Mouse (Mus musculus) lung, embryonic 16.5 days (tissue): ENCODE results near the gene Snai1. TPM values are rescaled to one million over a fixed set of nuclear protein-coding genes. Genes with fewer than 3 reads are reported as not detected.

Experiments used
- ATAC-seq: fragments of 200-750 bp; cut with Nextera tagmentation; 2 replicates; pipeline ENCODE4 v1.8.0; 2017; ENCODE audit warnings: low read depth, mild to moderate bottlenecking, moderate library complexity
- H3K27ac ChIP-seq: fragments of 300-500 bp; sonication (generic); 2 replicates; pipeline ENCODE4 v1.5.1; 2014; ENCODE audit warnings: mild to moderate bottlenecking, control low read depth, low read length
- H3K27me3 ChIP-seq: fragments of 300-500 bp; sonication (generic); 2 replicates; pipeline ENCODE4 v1.6.1; 2014; ENCODE audit warnings: low read depth, low read length, mixed read lengths; ENCODE audit not compliant: control insufficient read depth, insufficient read depth
- H3K36me3 ChIP-seq: fragments of 300-500 bp; sonication (generic); 2 replicates; pipeline ENCODE4 v1.6.1; 2014; ENCODE audit warnings: low read length; ENCODE audit not compliant: control insufficient read depth, insufficient read depth
- H3K4me1 ChIP-seq: fragments of 300-500 bp; sonication (generic); replicated peaks from 2 replicates; pipeline ENCODE4 v1.6.1; 2014; ENCODE audit warnings: low read length, mixed read lengths; ENCODE audit not compliant: control insufficient read depth, insufficient read depth
- H3K4me2 ChIP-seq: fragments of 300-500 bp; sonication (generic); 2 replicates; pipeline ENCODE4 v1.6.1; 2014; ENCODE audit warnings: low read depth, low read length, control low read depth
- H3K4me3 ChIP-seq: fragments of 300-500 bp; sonication (generic); 2 replicates; pipeline ENCODE4 v1.5.1; 2014; ENCODE audit warnings: mild to moderate bottlenecking, low read length, control low read depth
- H3K9ac ChIP-seq: fragments of 300-500 bp; sonication (generic); 2 replicates; pipeline ENCODE4 v1.6.1; 2014; ENCODE audit warnings: low read length, control low read depth
- H3K9me3 ChIP-seq: fragments of 300-500 bp; sonication (generic); 2 replicates; pipeline ENCODE4 v1.6.1; 2016; ENCODE audit warnings: low read length; ENCODE audit not compliant: control insufficient read depth
- WGBS: fragments of 180-500 bp; shearing (Covaris S2); extraction: QIAGEN DNeasy Blood & Tissue Kit; methylation state at CpG from one replicate; pipeline ENCODE4 v1.1.7; 2014; 5-methylcytosine and 5-hydroxymethylcytosine counted together
- polyA plus RNA-seq: library from polyadenylated mRNA; unstranded; fragments of >200 nt; fragmentation: Nextera tagmentation; extraction: Ambion mirVana; gene quantifications from 2 replicates; pipeline ENCODE4 v1.2.1, GENCODE M21; 2015

Snai1 gene
- polyA plus RNA-seq, 1 experiment from 2014 or later: 130 TPM

DNA sequence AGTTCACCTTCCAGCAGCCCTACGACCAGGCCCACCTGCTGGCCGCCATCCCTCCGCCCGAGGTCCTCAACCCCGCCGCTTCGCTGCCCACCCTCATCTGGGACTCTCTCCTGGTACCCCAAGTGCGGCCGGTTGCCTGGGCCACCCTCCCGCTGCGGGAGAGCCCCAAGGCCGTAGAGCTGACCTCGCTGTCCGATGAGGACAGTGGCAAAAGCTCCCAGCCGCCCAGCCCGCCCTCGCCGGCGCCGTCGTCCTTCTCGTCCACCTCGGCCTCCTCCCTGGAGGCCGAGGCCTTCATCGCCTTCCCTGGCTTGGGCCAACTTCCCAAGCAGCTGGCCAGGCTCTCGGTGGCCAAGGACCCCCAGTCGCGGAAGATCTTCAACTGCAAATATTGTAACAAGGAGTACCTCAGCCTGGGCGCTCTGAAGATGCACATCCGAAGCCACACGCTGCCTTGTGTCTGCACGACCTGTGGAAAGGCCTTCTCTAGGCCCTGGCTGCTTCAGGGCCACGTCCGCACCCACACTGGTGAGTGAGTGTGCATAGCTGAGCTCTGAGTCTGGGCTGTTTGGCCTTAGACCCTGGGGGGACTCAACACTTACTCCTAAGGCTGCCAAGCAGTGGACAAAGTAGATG, 794 bp downstream of the Snai1 start:
- Histone ChIP-seq H3K9ac (peak overlapping the region; percentile 80), H3K4me2 (peak overlapping the region; percentile 89), H3K36me3 (peaks cover 6% of the 10 kb centered on the region), H3K4me3 (peak overlapping the region; percentile 76), H3K4me1 (peaks cover 30% of the 10 kb centered on the region), H3K9me3 (no peaks in the 10 kb centered on the region), H3K27me3 (peaks cover 7% of the 10 kb centered on the region), H3K27ac (peak overlapping the region; percentile 96)
- WGBS: 20% methylated on average over 34 of the region's 34 CpGs
- ATAC-seq: no peak

DNA sequence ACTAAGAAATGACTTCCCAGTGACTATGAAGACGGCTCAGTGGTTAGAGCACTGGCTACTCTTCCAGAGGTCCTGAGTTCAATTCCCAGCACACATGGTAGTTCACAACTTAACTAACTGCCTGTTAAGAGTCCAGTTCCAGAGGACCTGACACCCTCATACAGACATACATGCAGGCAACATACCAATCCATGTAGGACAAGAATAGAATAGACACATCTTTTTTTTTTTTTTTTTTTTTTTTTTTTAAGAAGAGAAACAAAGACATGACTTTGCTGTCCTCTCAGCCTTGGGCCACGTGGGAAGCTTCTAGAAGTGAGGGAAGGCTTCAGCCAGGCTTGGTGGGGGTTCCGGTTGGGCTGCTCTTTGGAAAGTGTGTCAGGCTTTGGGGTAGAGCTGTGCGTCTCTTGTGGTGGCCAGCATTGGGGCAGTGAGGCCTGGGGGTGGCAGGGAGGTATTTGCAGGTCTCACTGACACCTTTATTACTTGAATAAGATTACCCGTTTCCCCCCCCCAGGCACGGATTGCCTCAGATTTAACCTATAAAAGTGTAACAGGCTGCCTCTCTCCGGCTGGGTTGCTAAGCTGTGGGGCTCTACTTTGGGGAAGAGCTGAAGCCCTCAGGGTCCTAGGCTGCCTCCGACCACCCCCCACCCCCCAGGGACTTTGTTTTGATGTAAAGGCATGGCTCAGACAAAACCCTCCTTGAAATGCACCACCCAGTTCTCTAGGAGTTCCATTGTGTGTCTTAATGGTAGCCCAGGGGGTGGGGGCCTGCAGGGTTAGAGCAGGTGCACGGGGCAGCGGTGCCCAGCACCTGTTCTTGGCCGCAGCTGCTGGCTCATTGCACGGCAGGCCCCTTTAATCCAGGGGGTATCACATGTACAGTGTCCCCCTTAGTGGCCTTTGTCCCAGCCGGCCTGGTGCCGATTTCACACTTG, 1.8 kb downstream of the Snai1 start:
- peak overlapping the region; percentile 89 for H3K4me2 ChIP-seq
- H3K9me3 ChIP-seq: no peaks in the 10 kb centered on the region
- peaks cover 40% of the 10 kb centered on the region for H3K4me1 ChIP-seq
- peaks cover 6% of the 10 kb centered on the region for H3K36me3 ChIP-seq
- ATAC-seq: no peak
- peak overlapping the region; percentile 76 for H3K4me3 ChIP-seq
- 24% methylated on average over 14 of the region's 14 CpGs for WGBS
- peak overlapping the region; percentile 96 for H3K27ac ChIP-seq
- peak overlapping the region; percentile 80 for H3K9ac ChIP-seq
- H3K27me3 ChIP-seq: peaks cover 7% of the 10 kb centered on the region

DNA sequence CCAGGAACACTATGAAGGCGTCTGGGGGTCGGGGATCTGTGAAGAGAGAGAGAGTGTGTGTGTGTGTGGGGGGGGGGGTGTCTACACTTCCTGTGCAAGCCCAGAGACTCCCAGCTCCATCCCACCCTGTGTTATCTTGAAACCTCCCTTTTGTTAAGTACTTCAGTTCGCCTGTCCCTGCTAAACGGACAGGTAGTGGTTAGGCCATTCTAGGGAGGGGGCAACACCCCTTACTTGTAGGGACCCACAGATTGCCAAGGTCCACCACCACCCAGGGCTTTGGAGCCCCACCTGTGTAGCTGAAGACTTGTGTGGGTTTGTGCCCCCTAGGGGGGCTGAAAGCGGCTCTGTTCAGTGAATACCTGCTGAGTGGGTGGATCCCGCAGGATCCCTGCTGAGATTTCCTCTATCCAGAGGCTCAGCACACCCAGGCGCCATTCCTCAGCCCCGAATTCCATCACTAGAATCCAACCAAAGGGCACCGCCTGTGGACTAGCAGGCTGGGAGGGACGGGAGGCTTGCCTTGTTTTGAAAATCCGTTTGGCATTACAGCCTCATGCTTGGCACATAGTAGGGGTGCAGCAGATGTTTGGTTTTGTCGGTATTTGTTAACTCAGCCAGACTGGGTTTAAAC, 2.6 kb downstream of the Snai1 start:
- peak overlapping the region; percentile 96 for H3K27ac ChIP-seq
- peaks cover 6% of the 10 kb centered on the region for H3K36me3 ChIP-seq
- H3K9me3 ChIP-seq: no peaks in the 10 kb centered on the region
- H3K4me3 ChIP-seq: peak overlapping the region; percentile 76
- H3K4me1 ChIP-seq: peaks cover 40% of the 10 kb centered on the region
- 17% methylated on average over 12 of the region's 12 CpGs for WGBS
- no peak for ATAC-seq
- peaks cover 7% of the 10 kb centered on the region for H3K27me3 ChIP-seq
- H3K4me2 ChIP-seq: peak overlapping the region; percentile 89
- H3K9ac ChIP-seq: peak overlapping the region; percentile 80

DNA sequence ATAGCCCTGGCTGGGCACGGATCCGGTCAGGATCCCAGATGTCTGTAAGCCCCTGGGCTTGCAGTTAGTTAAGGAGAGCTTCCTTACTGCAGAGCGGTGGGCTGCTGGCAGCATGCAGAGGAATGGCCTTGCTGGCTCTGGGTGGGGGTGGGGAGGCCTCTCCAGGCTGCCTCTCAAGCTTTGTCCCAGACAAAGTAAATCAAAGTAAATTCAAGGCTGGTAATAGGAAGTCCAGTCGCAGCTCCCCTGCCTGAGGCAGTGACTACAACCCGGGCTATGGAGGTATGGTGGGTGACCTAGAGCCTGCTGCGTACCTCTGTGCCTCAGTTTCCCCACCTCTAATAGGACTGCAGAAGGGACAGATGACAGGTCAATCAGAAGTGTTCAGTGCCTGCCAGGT, 3.3 kb downstream of the Snai1 start:
- 9% methylated on average over 6 of the region's 6 CpGs for WGBS

DNA sequence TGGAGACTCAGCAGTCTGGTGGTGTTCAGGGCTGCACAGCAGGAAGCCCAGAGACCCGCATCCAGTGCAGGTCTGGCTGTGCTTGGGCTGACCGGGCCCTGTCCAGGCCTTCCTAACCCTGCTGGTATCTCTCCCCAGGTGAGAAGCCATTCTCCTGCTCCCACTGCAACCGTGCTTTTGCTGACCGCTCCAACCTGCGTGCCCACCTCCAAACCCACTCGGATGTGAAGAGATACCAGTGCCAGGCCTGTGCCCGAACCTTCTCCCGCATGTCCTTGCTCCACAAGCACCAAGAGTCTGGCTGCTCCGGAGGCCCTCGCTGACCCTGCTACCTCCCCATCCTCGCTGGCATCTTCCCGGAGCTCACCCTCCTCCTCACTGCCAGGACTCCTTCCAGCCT, 3.8 kb downstream of the Snai1 start:
- Histone ChIP-seq H3K9ac (peak overlapping the region; percentile 80), H3K27ac (peak overlapping the region; percentile 96), H3K4me2 (peak overlapping the region; percentile 89), H3K27me3 (peaks cover under 1% of the 10 kb centered on the region; the same call in 1 of the 2 replicates), H3K36me3 (peaks cover 6% of the 10 kb centered on the region), H3K4me3 (peak overlapping the region; percentile 76), H3K4me1 (peaks cover 44% of the 10 kb centered on the region), H3K9me3 (no peaks in the 10 kb centered on the region)
- WGBS: 57% methylated on average over 12 of the region's 12 CpGs
- ATAC-seq: no peak

More for the DNA sequence above, 3.3 kb downstream of the Snai1 start:
- peak overlapping the region; percentile 76 for H3K4me3 ChIP-seq
- H3K36me3 ChIP-seq: peaks cover 6% of the 10 kb centered on the region
- H3K9ac ChIP-seq: peak overlapping the region; percentile 80
- ATAC-seq: no peak
- H3K4me1 ChIP-seq: peaks cover 40% of the 10 kb centered on the region
- H3K9me3 ChIP-seq: no peaks in the 10 kb centered on the region
- peaks cover 4% of the 10 kb centered on the region for H3K27me3 ChIP-seq
- H3K4me2 ChIP-seq: peak overlapping the region; percentile 89
- peak overlapping the region; percentile 96 for H3K27ac ChIP-seq

DNA sequence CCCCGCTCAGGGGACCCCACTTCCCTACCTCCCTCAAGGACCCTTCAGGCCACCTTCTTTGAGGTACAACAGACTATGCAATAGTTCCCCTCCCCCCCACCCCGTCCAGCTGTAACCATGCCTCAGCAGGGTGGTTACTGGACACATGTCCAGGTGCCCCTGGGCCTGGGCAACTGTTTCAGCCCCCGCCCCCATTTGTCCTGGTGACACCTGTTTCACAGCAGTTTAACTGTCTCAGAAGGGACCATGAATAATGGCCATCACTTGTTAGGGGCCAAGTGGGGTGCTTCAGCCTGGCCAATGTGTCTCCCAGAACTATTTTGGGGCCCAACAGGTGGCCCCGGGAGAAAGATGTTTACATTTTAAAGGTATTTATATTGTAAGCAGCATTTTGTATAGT, 4.4 kb downstream of the Snai1 start:
- Histone ChIP-seq H3K36me3 (peaks cover 6% of the 10 kb centered on the region), H3K4me3 (peak overlapping the region; percentile 76), H3K9me3 (no peaks in the 10 kb centered on the region), H3K4me2 (peak overlapping the region; percentile 89), H3K27me3 (no peaks in the 10 kb centered on the region; the same call in 1 of the 2 replicates), H3K4me1 (peaks cover 43% of the 10 kb centered on the region), H3K9ac (peak overlapping the region; percentile 80), H3K27ac (peak overlapping the region; percentile 96)
- ATAC-seq: no peak
- WGBS: 49% methylated on average over 4 of the region's 4 CpGs

DNA sequence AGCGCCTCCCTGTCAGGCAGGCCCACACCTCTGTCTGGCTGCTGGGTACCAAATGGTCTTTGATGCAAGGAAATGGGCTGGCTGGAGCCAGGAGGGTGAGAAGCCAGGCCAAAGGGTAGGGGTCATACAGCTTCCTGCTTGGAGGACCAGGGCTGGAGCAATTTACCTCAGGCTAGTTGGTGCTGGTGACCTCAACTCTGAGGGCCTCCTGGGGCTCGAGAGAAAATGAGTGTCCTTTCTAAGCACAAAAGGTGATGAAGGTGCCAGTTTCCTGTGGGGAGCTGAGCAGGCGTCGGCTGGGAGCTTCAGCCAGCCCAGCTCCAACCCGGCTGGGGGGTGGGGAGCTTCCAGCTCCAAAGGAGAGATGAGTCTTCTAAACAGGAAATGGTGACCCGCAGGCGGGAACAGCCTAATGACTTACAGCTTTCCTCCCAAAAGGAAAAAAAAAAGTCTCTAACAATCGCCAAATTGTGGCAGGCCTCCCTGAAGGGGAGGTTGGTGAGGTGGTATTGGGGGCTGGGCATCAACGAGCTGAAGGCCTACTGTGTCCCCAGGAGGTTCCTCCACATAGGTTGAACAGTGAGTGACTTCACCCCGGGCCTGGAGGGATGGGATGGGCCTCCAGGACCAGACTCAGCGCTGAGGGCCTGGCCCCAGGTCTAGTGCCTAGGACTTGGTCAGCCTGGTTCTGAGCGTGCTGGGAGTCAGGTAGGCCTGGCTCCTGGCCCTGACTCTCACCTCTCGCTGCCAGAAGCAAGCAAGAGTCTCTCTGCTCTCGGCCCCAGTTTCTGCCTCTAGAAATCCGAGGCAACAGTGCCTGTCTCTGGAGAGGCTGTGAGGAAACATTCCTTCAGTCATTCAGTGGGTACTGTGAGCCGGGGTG, 5.4 kb downstream of the Snai1 start:
- ATAC-seq: peak; percentile 43
- Histone ChIP-seq H3K4me1 (peaks cover 42% of the 10 kb centered on the region), H3K4me2 (peak overlapping the region; percentile 89), H3K27ac (peak overlapping the region; percentile 96), H3K9ac (peak overlapping the region; percentile 80), H3K27me3 (no peaks in the 10 kb centered on the region), H3K9me3 (no peaks in the 10 kb centered on the region), H3K36me3 (peaks cover 6% of the 10 kb centered on the region), H3K4me3 (peak overlapping the region; percentile 76)
- 7% methylated on average over 16 of the region's 16 CpGs for WGBS

DNA sequence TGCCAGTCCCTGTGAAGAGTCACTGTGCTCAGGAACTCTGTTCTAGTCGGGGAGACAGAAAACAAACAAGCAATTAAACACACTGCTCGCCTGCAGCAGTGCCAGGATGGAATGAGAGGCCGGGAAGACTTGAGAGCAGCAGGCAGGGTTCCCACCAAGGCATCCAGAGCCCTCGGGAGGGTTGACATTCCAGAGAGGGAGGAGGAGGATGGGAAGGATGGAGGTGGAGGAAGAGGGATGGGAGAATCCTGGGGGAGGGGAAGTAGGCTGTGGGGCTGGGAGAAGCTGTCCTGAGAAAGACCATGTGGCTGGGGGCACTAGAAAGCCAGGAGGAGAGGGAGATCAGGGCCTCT, 6.0 kb downstream of the Snai1 start:
- H3K9ac ChIP-seq: peak overlapping the region; percentile 80
- H3K36me3 ChIP-seq: peaks cover 6% of the 10 kb centered on the region
- peaks cover 42% of the 10 kb centered on the region for H3K4me1 ChIP-seq
- no peaks in the 10 kb centered on the region for H3K9me3 ChIP-seq
- no peak overlapping the region for H3K4me3 ChIP-seq
- H3K27ac ChIP-seq: peak overlapping the region; percentile 96
- H3K4me2 ChIP-seq: peak overlapping the region; percentile 89
- 3% methylated on average over 4 of the region's 4 CpGs for WGBS
- peak; percentile 73 for ATAC-seq
- H3K27me3 ChIP-seq: no peaks in the 10 kb centered on the region
